In the genomic region with DNA sequence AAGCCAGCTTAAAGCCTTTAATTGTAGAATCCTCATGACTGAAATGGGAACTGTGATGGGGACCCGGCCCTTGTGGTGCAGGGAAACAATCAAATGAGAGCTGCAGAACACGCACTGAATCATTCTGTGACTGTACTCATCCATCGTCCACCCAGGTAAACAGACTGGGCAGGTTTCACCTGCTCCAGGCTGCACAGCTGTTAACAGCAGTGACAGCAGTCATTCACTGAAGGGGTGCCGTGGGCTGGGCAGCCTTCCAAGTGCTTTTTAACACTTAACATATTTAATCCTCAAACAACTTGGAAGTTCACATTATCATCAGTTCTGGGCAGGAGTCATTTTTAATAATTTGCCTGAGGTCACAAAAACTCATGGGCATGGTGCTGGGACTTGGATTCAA, we compare ENCODE assay signal across 26 mouse cellular contexts.
DNase-seq lines count a peak whose midpoint lies in the region; ATAC-seq lines count a peak whose summit lies in the region.
"Had no signal": no experiment of that assay in that cellular context is flagged by ENCODE, and none has a peak within 500 bp of the region (broad histone marks: within the 10 kb centered on the region; RNA-seq: fewer than 3 reads in every experiment).

No protein-coding gene starts in this region.

- DNase-seq in embryonic facial prominence, embryonic 14.5 days (ENCODE audit: low spot score) = peak; percentile 7
- no peak for DNase-seq in embryonic facial prominence, embryonic 10.5 days (ENCODE audit: low spot score)
- no peak for DNase-seq in lung, adult 18-20 months
- DNase-seq in lung, postnatal 36 days = peak; percentile 14
- DNase-seq in right cerebral cortex, postnatal 36 days (ENCODE audit: low spot score in 2 of 2) = no peak
- DNase-seq in layer of hippocampus, postnatal 36 days = no peak
- DNase-seq: adrenal gland, postnatal 10 days; adrenal gland, postnatal 36 days; cerebellum, adult 18-20 months; cerebellum, adult 9-10 months; cerebellum, postnatal 14 days; gastrocnemius, postnatal 10 days; gastrocnemius, postnatal 36 days; heart, adult 2 months; heart, postnatal 14 days; heart, postnatal 4 days had no signal

- WGBS in embryonic facial prominence, embryonic 14.5 days = 65% methylated on average over 4 of the region's 4 CpGs
- WGBS in embryonic facial prominence, embryonic 10.5 days = 87% methylated on average over 4 of the region's 4 CpGs
- 28% methylated on average over 4 of the region's 4 CpGs for WGBS in lung, embryonic 16.5 days
- WGBS in stomach, embryonic 16.5 days = 29% methylated on average over 4 of the region's 4 CpGs

- H3K4me2 ChIP-seq in embryonic facial prominence, embryonic 14.5 days (ENCODE audit: low read depth, low read length) = no peak overlapping the region
- no peak overlapping the region for H3K4me2 ChIP-seq in lung, embryonic 16.5 days (ENCODE audit: low read depth, low read length)
- H3K4me2 ChIP-seq in stomach, embryonic 16.5 days (ENCODE audit: low read depth, low read length) = no peak overlapping the region
- H3K4me2 ChIP-seq: embryonic facial prominence, embryonic 12.5 days; forebrain, embryonic 12.5 days; forebrain, embryonic 15.5 days; heart, embryonic 13.5 days; hindbrain, embryonic 14.5 days had no signal

- H3K27me3 ChIP-seq in embryonic facial prominence, embryonic 14.5 days (replicated peaks; ENCODE audit: control insufficient read depth, insufficient read depth, low read length) = no peaks in the 10 kb centered on the region
- no peaks in the 10 kb centered on the region for H3K27me3 ChIP-seq in embryonic facial prominence, embryonic 10.5 days (replicated peaks; ENCODE audit: low read depth, poor library complexity, severe bottlenecking)
- H3K27me3 ChIP-seq in lung, embryonic 16.5 days (ENCODE audit: control insufficient read depth, insufficient read depth, low read depth, low read length) = no peaks in the 10 kb centered on the region
- no peaks in the 10 kb centered on the region for H3K27me3 ChIP-seq in stomach, embryonic 16.5 days (ENCODE audit: control insufficient read depth, insufficient read depth, low read length)
- H3K27me3 ChIP-seq: embryonic facial prominence, embryonic 12.5 days; forebrain, embryonic 12.5 days; forebrain, embryonic 15.5 days; heart, embryonic 13.5 days had no signal

- no peak overlapping the region for H3K27ac ChIP-seq in embryonic facial prominence, embryonic 14.5 days (replicated peaks; ENCODE audit: low read depth, low read length)
- H3K27ac ChIP-seq in embryonic facial prominence, embryonic 10.5 days (replicated peaks) = no peak overlapping the region
- H3K27ac ChIP-seq in lung, embryonic 16.5 days (ENCODE audit: low read length) = no peak overlapping the region
- H3K27ac ChIP-seq in stomach, embryonic 16.5 days (ENCODE audit: low read length) = no peak overlapping the region
- H3K27ac ChIP-seq: embryonic facial prominence, embryonic 12.5 days; forebrain, embryonic 12.5 days; forebrain, embryonic 15.5 days; heart, adult 2 months; heart, embryonic 10.5 days; heart, embryonic 13.5 days; hindbrain, embryonic 14.5 days had no signal

- no peaks in the 10 kb centered on the region for H3K9me3 ChIP-seq in embryonic facial prominence, embryonic 14.5 days (ENCODE audit: control insufficient read depth, low read length)
- H3K9me3 ChIP-seq in embryonic facial prominence, embryonic 10.5 days = no peaks in the 10 kb centered on the region
- H3K9me3 ChIP-seq in lung, embryonic 16.5 days (ENCODE audit: control insufficient read depth, low read length) = no peaks in the 10 kb centered on the region
- no peaks in the 10 kb centered on the region for H3K9me3 ChIP-seq in stomach, embryonic 16.5 days (replicated peaks; ENCODE audit: control insufficient read depth, low read length)
- H3K9me3 ChIP-seq: embryonic facial prominence, embryonic 12.5 days; forebrain, embryonic 12.5 days; forebrain, embryonic 15.5 days; heart, embryonic 10.5 days; heart, embryonic 13.5 days had no signal

- no peak overlapping the region for H3K9ac ChIP-seq in embryonic facial prominence, embryonic 14.5 days (ENCODE audit: low read depth, low read length)
- no peak overlapping the region for H3K9ac ChIP-seq in lung, embryonic 16.5 days (ENCODE audit: low read length)
- no peak overlapping the region for H3K9ac ChIP-seq in stomach, embryonic 16.5 days (ENCODE audit: low read length)
- H3K9ac ChIP-seq: embryonic facial prominence, embryonic 12.5 days; forebrain, embryonic 12.5 days; forebrain, embryonic 15.5 days; heart, embryonic 13.5 days; hindbrain, embryonic 14.5 days had no signal

- H3K36me3 ChIP-seq in embryonic facial prominence, embryonic 14.5 days (ENCODE audit: control insufficient read depth, insufficient read depth, low read length) = no peaks in the 10 kb centered on the region
- H3K36me3 ChIP-seq in embryonic facial prominence, embryonic 10.5 days (replicated peaks) = no peaks in the 10 kb centered on the region
- H3K36me3 ChIP-seq in lung, embryonic 16.5 days (ENCODE audit: control insufficient read depth, insufficient read depth, low read length) = no peaks in the 10 kb centered on the region
- H3K36me3 ChIP-seq in stomach, embryonic 16.5 days (ENCODE audit: control insufficient read depth, insufficient read depth, low read length) = no peaks in the 10 kb centered on the region
- H3K36me3 ChIP-seq: embryonic facial prominence, embryonic 12.5 days; forebrain, embryonic 12.5 days; forebrain, embryonic 15.5 days; heart, embryonic 10.5 days; heart, embryonic 13.5 days had no signal

- no peaks in the 10 kb centered on the region for H3K4me1 ChIP-seq in embryonic facial prominence, embryonic 14.5 days (ENCODE audit: control insufficient read depth, insufficient read depth, low read length)
- H3K4me1 ChIP-seq in embryonic facial prominence, embryonic 10.5 days = no peaks in the 10 kb centered on the region
- H3K4me1 ChIP-seq in lung, embryonic 16.5 days (replicated peaks; ENCODE audit: control insufficient read depth, insufficient read depth, low read length) = 0 out of 2 replicates have a peak, but pooled peaks cover 2% of the 10 kb centered on the region
- no peaks in the 10 kb centered on the region for H3K4me1 ChIP-seq in stomach, embryonic 16.5 days (ENCODE audit: control insufficient read depth, insufficient read depth, low read length)
- H3K4me1 ChIP-seq: embryonic facial prominence, embryonic 12.5 days; forebrain, embryonic 12.5 days; forebrain, embryonic 15.5 days; heart, embryonic 10.5 days; heart, embryonic 13.5 days had no signal

- H3K4me3 ChIP-seq in embryonic facial prominence, embryonic 14.5 days (ENCODE audit: low read depth, low read length) = no peak overlapping the region
- H3K4me3 ChIP-seq in embryonic facial prominence, embryonic 10.5 days = no peak overlapping the region
- H3K4me3 ChIP-seq in lung, embryonic 16.5 days (ENCODE audit: low read length) = no peak overlapping the region
- no peak overlapping the region for H3K4me3 ChIP-seq in stomach, embryonic 16.5 days (replicated peaks; ENCODE audit: low read length)
- H3K4me3 ChIP-seq: embryonic facial prominence, embryonic 12.5 days; erythroblast, embryonic 14.5 days; forebrain, embryonic 12.5 days; forebrain, embryonic 15.5 days; heart, adult 2 months; heart, embryonic 10.5 days; heart, embryonic 13.5 days had no signal

- no peak for ATAC-seq in embryonic facial prominence, embryonic 14.5 days (ENCODE audit: low read depth)
- peak; percentile 70; the same call in 1 of the 2 replicates for ATAC-seq in lung, embryonic 16.5 days (ENCODE audit: low read depth)
- ATAC-seq in stomach, embryonic 16.5 days (ENCODE audit: insufficient read depth, low FRiP score) = peak; percentile 53; the same call in 1 of the 2 replicates
- ATAC-seq: activated CD4-positive, CD25-positive, alpha-beta regulatory T cell, adult 4 months; forebrain, embryonic 15.5 days had no signal

Comparison
In these comparisons a context has a peak if more than half of its experiments do, and no peak if none do; other contexts are left out.
1. DNase-seq: peak in embryonic facial prominence, embryonic 14.5 days (single experiment) and lung, postnatal 36 days (single experiment); none in embryonic facial prominence, embryonic 10.5 days (single experiment), lung, adult 18-20 months (0 of 2), right cerebral cortex, postnatal 36 days (0 of 2) and layer of hippocampus, postnatal 36 days (0 of 2).